Mouse (Mus musculus) intestine, postnatal 0 days (tissue): Measurements from ENCODE around the gene Gm21954. TPM values are rescaled to one million over a fixed set of nuclear protein-coding genes. Genes with fewer than 3 reads are reported as not detected.

Experiments
- ATAC-seq: fragments of 200-750 bp; cut with Nextera tagmentation; 2 replicates; pipeline ENCODE4 v1.8.0; 2017; ENCODE audit warnings: mild to moderate bottlenecking, moderate TSS enrichment, moderate library complexity
- H3K27ac ChIP-seq: fragments of 300-500 bp; sonication (generic); 2 replicates; pipeline ENCODE4 v1.5.1; 2014; ENCODE audit warnings: mild to moderate bottlenecking, low read depth, low read length, moderate library complexity
- H3K27me3 ChIP-seq: fragments of 300-500 bp; sonication (generic); replicated peaks from 2 replicates; pipeline ENCODE4 v1.6.1; 2014; ENCODE audit warnings: low read length, mixed read lengths; ENCODE audit not compliant: control insufficient read depth, insufficient read depth
- H3K36me3 ChIP-seq: fragments of 300-500 bp; sonication (generic); 2 replicates; pipeline ENCODE4 v1.6.1; 2014; ENCODE audit warnings: mild to moderate bottlenecking, moderate library complexity; ENCODE audit not compliant: control insufficient read depth, insufficient read depth
- H3K4me1 ChIP-seq: fragments of 300-500 bp; sonication (generic); replicated peaks from 2 replicates; pipeline ENCODE4 v1.6.1; 2014; ENCODE audit warnings: antibody characterized with exemption, low read length, mixed read lengths; ENCODE audit not compliant: control insufficient read depth, insufficient read depth
- H3K4me2 ChIP-seq: fragments of 300-500 bp; sonication (generic); replicated peaks from 2 replicates; pipeline ENCODE4 v1.6.1; 2014; ENCODE audit warnings: low read depth, mild to moderate bottlenecking, moderate library complexity
- H3K4me3 ChIP-seq: fragments of 300-500 bp; sonication (generic); 2 replicates; pipeline ENCODE4 v1.5.1; 2014; ENCODE audit warnings: low read depth, low read length
- H3K9ac ChIP-seq: fragments of 300-500 bp; sonication (generic); 2 replicates; pipeline ENCODE4 v1.6.1; 2014; ENCODE audit warnings: mild to moderate bottlenecking, low read depth, low read length
- H3K9me3 ChIP-seq: fragments of 300-500 bp; sonication (generic); 2 replicates; pipeline ENCODE4 v1.6.1; 2016; ENCODE audit warnings: mixed run types; ENCODE audit not compliant: control insufficient read depth
- CTCF ChIP-seq: sonication (generic); IDR thresholded peaks from 2 replicates; pipeline ENCODE4 v1.5.1; 2016; ENCODE audit warnings: low read depth, mild to moderate bottlenecking, control low read depth, antibody characterized with exemption, moderate library complexity
- WGBS: fragments of 180-500 bp; shearing (Covaris S2); extraction: QIAGEN DNeasy Blood & Tissue Kit; methylation state at CpG from one replicate; pipeline ENCODE4 v1.1.7; 2014; 5-methylcytosine and 5-hydroxymethylcytosine counted together
- polyA plus RNA-seq: library from polyadenylated mRNA; unstranded; fragments of >200 nt; fragmentation: Nextera tagmentation; extraction: Ambion mirVana; gene quantifications from 2 replicates; pipeline ENCODE4 v1.2.1, GENCODE M21; 2015

The Gm21954 gene
- polyA plus RNA-seq, 1 experiment from 2014 or later = not detected

DNA sequence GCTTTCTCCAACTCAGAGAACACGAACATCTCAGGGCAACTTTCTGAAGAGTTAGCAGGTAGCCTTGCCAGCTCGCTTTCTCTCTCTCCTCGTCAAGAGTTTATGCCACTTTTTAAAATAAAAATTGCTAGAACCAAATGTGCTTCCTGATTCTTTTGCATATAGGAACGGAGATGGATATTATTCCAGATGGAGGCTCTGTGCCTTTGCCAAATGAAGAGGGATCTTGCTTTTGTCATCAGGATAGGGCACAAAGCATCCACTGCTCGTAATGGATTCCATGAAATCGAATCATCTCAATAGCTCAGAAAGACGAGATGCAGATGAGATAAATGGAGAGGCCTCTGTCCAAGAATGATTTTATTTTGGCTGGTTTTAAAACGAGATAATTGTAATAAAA, 28.7 kb downstream of the Gm21954 start:
- Histone ChIP-seq H3K4me2 (no peak overlapping the region), H3K9ac (no peak overlapping the region), H3K4me1 (no peaks in the 10 kb centered on the region), H3K9me3 (no peaks in the 10 kb centered on the region), H3K27me3 (no peaks in the 10 kb centered on the region), H3K4me3 (no peak overlapping the region), H3K36me3 (no peaks in the 10 kb centered on the region), H3K27ac (no peak overlapping the region)
- no peak for ATAC-seq
- no peak for TF ChIP-seq CTCF
- WGBS = 78% methylated on average over 8 of the region's 8 CpGs

DNA sequence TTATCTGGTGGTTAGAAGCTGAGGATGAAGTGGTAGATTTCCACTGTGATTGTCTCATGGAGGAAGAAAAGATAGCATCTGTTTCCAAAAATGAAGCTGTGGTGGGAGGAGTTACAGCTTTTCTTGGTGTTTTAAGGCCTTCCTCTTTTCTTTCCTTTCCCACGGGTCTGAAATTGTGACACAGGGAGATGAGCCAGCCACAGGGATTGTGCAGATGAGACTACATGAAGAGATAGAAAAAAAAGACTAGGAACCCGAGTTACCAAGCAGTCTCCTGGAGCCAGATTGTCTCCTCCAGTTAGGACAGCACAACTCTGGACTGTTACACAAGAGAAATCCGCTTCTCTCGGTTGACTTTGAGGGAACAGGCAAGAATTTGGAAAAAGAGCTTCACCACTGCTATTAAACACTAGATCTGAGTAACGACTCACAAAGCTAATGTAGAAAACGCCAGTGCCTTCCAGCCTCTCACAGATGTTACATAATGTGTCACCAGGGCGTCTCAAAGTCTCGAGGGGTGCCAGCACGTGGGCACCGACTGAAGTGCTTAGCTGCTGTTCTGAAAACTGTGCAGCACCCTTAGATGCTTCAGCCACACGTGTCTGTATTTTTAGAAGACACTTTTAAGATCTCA, 29.9 kb downstream of the Gm21954 start:
- Histone ChIP-seq H3K27ac (no peak overlapping the region), H3K4me3 (no peak overlapping the region), H3K27me3 (no peaks in the 10 kb centered on the region), H3K36me3 (no peaks in the 10 kb centered on the region), H3K9ac (no peak overlapping the region), H3K4me2 (no peak overlapping the region), H3K4me1 (no peaks in the 10 kb centered on the region), H3K9me3 (no peaks in the 10 kb centered on the region)
- ATAC-seq = no peak
- WGBS = 82% methylated on average over 11 of the region's 11 CpGs
- no peak for TF ChIP-seq CTCF

GRCm38 (mm10) chr3:55440342-55440741, 31.7 kb downstream of the Gm21954 start:
- TF ChIP-seq CTCF = no peak
- Histone ChIP-seq H3K27ac (no peak overlapping the region), H3K4me1 (no peaks in the 10 kb centered on the region)

DNA sequence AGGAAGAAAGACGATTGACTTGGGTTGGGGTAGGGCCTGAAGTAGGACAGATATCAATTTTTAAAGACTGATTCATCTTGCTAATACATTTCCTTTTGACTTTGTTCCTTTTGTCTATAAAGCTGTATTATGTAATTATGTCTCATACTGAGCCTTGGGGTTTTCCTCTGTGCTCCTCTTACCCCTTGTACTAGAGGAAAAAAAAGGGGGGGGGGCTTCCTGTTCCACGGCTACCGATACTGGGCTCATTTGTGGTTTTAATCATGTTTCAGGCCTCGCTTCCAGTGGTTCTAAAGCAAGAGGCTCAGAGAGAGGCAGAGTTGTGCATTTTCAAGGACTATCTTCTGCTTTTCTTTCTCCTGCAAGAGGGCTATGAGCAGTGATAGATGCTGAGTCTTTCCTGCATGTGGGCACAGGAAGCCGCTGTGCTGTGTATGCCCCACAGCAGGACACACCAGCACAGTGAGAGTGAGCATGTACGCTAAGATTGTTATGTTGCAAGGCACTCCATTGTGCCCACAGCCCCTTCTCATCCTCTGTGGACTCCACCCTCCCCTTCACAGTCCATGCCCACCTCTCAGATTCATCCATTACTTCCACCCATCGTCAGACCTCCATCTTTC, 33.1 kb downstream of the Gm21954 start:
- Histone ChIP-seq H3K4me3 (no peak overlapping the region), H3K9ac (no peak overlapping the region), H3K4me2 (no peak overlapping the region), H3K36me3 (no peaks in the 10 kb centered on the region), H3K4me1 (no peaks in the 10 kb centered on the region), H3K9me3 (no peaks in the 10 kb centered on the region), H3K27me3 (no peaks in the 10 kb centered on the region), H3K27ac (no peak overlapping the region)
- WGBS = 82% methylated on average over 7 of the region's 7 CpGs
- no peak for TF ChIP-seq CTCF
- no peak for ATAC-seq

More at GRCm38 (mm10) chr3:55440342-55440741, 31.7 kb downstream of the Gm21954 start:
- Histone ChIP-seq H3K27me3 (no peaks in the 10 kb centered on the region), H3K4me2 (no peak overlapping the region), H3K9me3 (no peaks in the 10 kb centered on the region), H3K36me3 (no peaks in the 10 kb centered on the region), H3K4me3 (no peak overlapping the region), H3K9ac (no peak overlapping the region)
- ATAC-seq = no peak
- 59% methylated on average over 8 of the region's 8 CpGs for WGBS

- H3K9ac ChIP-seq = no peak overlapping the region
- H3K4me3 ChIP-seq = no peak overlapping the region
- H3K4me1 ChIP-seq = no peaks in the 10 kb centered on the region
- ATAC-seq = no peak
- no peak for TF ChIP-seq CTCF
- H3K27me3 ChIP-seq = no peaks in the 10 kb centered on the region
- H3K36me3 ChIP-seq = no peaks in the 10 kb centered on the region
- WGBS = 67% methylated on average over 1 of the region's 1 CpGs
- H3K27ac ChIP-seq = no peak overlapping the region
- no peaks in the 10 kb centered on the region for H3K9me3 ChIP-seq
- no peak overlapping the region for H3K4me2 ChIP-seq
These were observed 37.7 kb downstream of the Gm21954 start for GRCm38 (mm10) chr3:55434276-55434675.

DNA sequence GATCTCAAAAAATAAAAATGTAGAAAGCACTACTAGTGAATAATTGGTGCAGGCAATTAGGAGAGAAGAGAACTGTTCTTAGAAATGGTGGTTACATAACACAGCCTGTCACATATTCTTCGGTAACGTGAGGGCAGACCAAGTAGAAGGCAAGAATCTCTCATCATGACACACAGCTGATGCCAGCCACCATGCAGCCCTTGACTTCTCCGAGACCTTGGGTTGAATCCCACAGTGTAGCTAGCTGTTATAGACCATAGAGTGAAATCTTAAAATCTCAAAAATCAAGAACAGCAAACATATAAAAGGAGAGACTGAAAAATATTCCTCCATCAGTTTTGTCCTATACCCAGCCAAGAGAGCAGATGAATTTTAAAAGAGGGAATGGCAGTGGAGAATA, 40.8 kb downstream of the Gm21954 start:
- Histone ChIP-seq H3K36me3 (no peaks in the 10 kb centered on the region), H3K4me2 (no peak overlapping the region), H3K4me1 (no peaks in the 10 kb centered on the region), H3K4me3 (no peak overlapping the region), H3K9me3 (no peaks in the 10 kb centered on the region), H3K9ac (no peak overlapping the region), H3K27me3 (no peaks in the 10 kb centered on the region), H3K27ac (no peak overlapping the region)
- ATAC-seq = no peak
- 87% methylated on average over 3 of the region's 3 CpGs for WGBS
- TF ChIP-seq CTCF = no peak
